Mouse (Mus musculus) lung, postnatal 0 days (tissue): ENCODE measurements around the gene Mapk14.

Experiments
- CTCF ChIP-seq: IDR thresholded peaks from 2 replicates; pipeline ENCODE4 v1.5.1; 2016; ENCODE audit warnings: antibody characterized with exemption, mild to moderate bottlenecking
- EP300 ChIP-seq: IDR thresholded peaks from 2 replicates; pipeline ENCODE4 v1.6.1; 2016; ENCODE audit warnings: antibody characterized with exemption, mild to moderate bottlenecking, control low read depth

- TF ChIP-seq CTCF (peak; percentile 42), EP300 (no peak)
Measured at GRCm38 (mm10) chr17:28743916-28744315, 52.8 kb downstream of the Mapk14 start.
